Mouse (Mus musculus) heart, embryonic 14.5 days (tissue): ENCODE measurements around the gene Defb35. TPM values are rescaled to one million over a fixed set of nuclear protein-coding genes. Genes with fewer than 3 reads are reported as not detected.
"Not testable (repeated sequence)": the region's sequence is repeated elsewhere in the genome, so short reads cannot be mapped to it uniquely, and the experiment has no call there.

Source experiments
- ATAC-seq: fragments of 200-750 bp; cut with Nextera tagmentation; 2 replicates; pipeline ENCODE4 v1.8.0; 2017; ENCODE audit warnings: low read depth, moderate TSS enrichment; ENCODE audit not compliant: insufficient number of reproducible peaks, insufficient read depth, low FRiP score
- H3K27ac ChIP-seq, 2 experiments: fragments of 200-500 bp in 1 of 2; fragments of 300-500 bp in 1 of 2; sonication (generic) in 1 of 2; replicated peaks in 1 of 2; 2 replicates each; pipeline ENCODE4 v1.5.1; 2012 to 2014; ENCODE audit warnings: low read depth in 2 of 2, low read length in 2 of 2, control low read depth in 1 of 2, mild to moderate bottlenecking in 1 of 2, mixed read lengths in 1 of 2; ENCODE audit not compliant: control insufficient read depth in 1 of 2, insufficient read depth in 1 of 2
- H3K27me3 ChIP-seq: fragments of 300-500 bp; sonication (generic); 2 replicates; pipeline ENCODE4 v1.6.1; 2014; ENCODE audit warnings: mild to moderate bottlenecking, low read length, control low read depth; ENCODE audit not compliant: control insufficient read depth, insufficient read depth
- H3K36me3 ChIP-seq: fragments of 300-500 bp; sonication (generic); 2 replicates; pipeline ENCODE4 v1.6.1; 2014; ENCODE audit warnings: mild to moderate bottlenecking, control low read depth, low read length, mixed read lengths; ENCODE audit not compliant: control insufficient read depth, insufficient read depth
- H3K4me1 ChIP-seq, 2 experiments: fragments of 200-500 bp in 1 of 2; fragments of 300-500 bp in 1 of 2; sonication (generic) in 1 of 2; 2 replicates each; pipeline ENCODE4 v1.6.1; 2012 to 2014; ENCODE audit warnings: low read length in 2 of 2, control low read depth in 1 of 2, mixed read lengths in 1 of 2; ENCODE audit not compliant: control insufficient read depth in 2 of 2, insufficient read depth in 2 of 2
- H3K4me2 ChIP-seq: fragments of 300-500 bp; sonication (generic); 2 replicates; pipeline ENCODE4 v1.6.1; 2014; ENCODE audit warnings: mild to moderate bottlenecking, low read length
- H3K4me3 ChIP-seq, 2 experiments: fragments of 200-500 bp in 1 of 2; fragments of 300-500 bp in 1 of 2; sonication (generic) in 1 of 2; 2 replicates each; pipeline ENCODE4 v1.5.1; 2012 to 2014; ENCODE audit warnings: low read length in 2 of 2, mild to moderate bottlenecking in 2 of 2, control low read depth in 1 of 2, low read depth in 1 of 2, moderate library complexity in 1 of 2; ENCODE audit not compliant: control insufficient read depth in 1 of 2, insufficient read depth in 1 of 2
- H3K9ac ChIP-seq: fragments of 300-500 bp; sonication (generic); 2 replicates; pipeline ENCODE4 v1.6.1; 2014; ENCODE audit warnings: mild to moderate bottlenecking, low read length
- H3K9me3 ChIP-seq: fragments of 300-500 bp; sonication (generic); 2 replicates; pipeline ENCODE4 v1.6.1; 2016; ENCODE audit warnings: low read length, control low read depth; ENCODE audit not compliant: control insufficient read depth
- WGBS: fragments of 180-500 bp; shearing (Covaris S2); extraction: QIAGEN DNeasy Blood & Tissue Kit; methylation state at CpG from one replicate; pipeline ENCODE4 v1.1.7; 2014; 5-methylcytosine and 5-hydroxymethylcytosine counted together
- polyA plus RNA-seq: library from polyadenylated mRNA; unstranded; fragments of >200 nt; fragmentation: Nextera tagmentation; extraction: Ambion mirVana; gene quantifications from 2 replicates; pipeline ENCODE4 v1.2.1, GENCODE M21; 2014

Gene Defb35
- not detected in 2 replicates for polyA plus RNA-seq

GRCm38 (mm10) chr8:21938052-21938451 is at the start of gene Defb35:
Defb35 (plus strand) TSS chr8:21938352.
- not testable (repeated sequence) for H3K9ac ChIP-seq, H3K27ac ChIP-seq, H3K4me1 ChIP-seq, H3K4me2 ChIP-seq, H3K4me3 ChIP-seq, ATAC-seq, H3K9me3 ChIP-seq, H3K27me3 ChIP-seq, H3K36me3 ChIP-seq
- WGBS, result 79% methylated on average over 4 of the region's 4 CpGs

DNA sequence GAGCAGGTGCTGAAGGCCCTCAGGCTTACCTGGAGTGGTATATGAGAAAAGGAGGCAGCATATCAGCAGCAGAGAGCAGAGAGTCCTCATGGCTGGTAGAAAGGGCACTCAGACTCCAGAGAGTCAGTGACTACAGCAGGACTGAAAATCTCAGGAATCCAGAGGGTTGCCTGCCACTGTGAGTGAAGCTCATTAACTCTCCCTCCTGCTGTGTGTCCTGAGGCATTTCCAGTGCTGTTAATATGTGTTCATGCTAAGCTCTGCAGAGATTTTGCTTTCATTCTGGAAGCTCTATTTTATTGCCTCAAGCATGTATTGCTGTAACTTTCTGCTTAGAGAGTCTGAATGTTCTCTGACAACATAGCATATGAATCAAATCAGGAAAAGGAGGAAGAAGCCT is 31.9 kb upstream of the Defb35 start, which contains the start of gene Defb11:
Gene Defb11 (minus strand): TSS at position 123 of the 400 bp plus-strand sequence.
- H3K36me3 ChIP-seq, H3K9me3 ChIP-seq, H3K4me2 ChIP-seq, H3K9ac ChIP-seq, ATAC-seq, H3K4me3 ChIP-seq, H3K27me3 ChIP-seq, H3K4me1 ChIP-seq, H3K27ac ChIP-seq: not testable (repeated sequence)

DNA sequence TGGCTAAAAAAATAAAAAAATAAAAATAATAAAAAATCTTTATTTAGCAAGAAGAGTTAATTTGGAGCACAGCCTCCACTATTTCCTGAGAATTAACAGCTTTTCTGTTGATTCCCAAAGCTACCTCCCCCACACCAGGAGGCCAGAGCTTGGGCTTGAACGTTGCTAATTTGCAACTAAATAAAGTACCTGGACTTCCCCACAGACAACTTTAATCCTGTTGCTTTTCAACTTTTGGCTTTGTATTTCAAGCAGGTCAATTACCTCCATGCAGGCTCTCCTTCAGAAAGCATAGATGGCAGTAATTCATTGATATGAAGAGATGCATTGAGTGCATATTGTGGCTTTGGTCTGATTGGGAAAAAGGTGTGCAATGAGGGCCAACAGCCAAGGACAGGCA is 26.2 kb upstream of the Defb35 start:
- no peak overlapping the region for H3K9ac ChIP-seq
- no peak for ATAC-seq
- no peak overlapping the region for H3K4me2 ChIP-seq
- H3K27me3 ChIP-seq, result no peaks in the 10 kb centered on the region
- no peaks in the 10 kb centered on the region for H3K36me3 ChIP-seq
- no peaks in the 10 kb centered on the region for H3K4me1 ChIP-seq
- H3K9me3 ChIP-seq, result no peaks in the 10 kb centered on the region
- no peak overlapping the region for H3K27ac ChIP-seq
- 17% methylated on average over 1 of the region's 1 CpGs for WGBS
- H3K4me3 ChIP-seq, result no peak overlapping the region

GRCm38 (mm10) chr8:21912554-21912953 is 25.6 kb upstream of the Defb35 start:
- no peak for ATAC-seq
- Histone ChIP-seq H3K27me3 (no peaks in the 10 kb centered on the region), H3K27ac (no peak overlapping the region), H3K36me3 (no peaks in the 10 kb centered on the region), H3K4me3 (no peak overlapping the region), H3K4me1 (no peaks in the 10 kb centered on the region), H3K9ac (no peak overlapping the region), H3K4me2 (no peak overlapping the region), H3K9me3 (no peaks in the 10 kb centered on the region)
- 37% methylated on average over 2 of the region's 2 CpGs for WGBS

DNA sequence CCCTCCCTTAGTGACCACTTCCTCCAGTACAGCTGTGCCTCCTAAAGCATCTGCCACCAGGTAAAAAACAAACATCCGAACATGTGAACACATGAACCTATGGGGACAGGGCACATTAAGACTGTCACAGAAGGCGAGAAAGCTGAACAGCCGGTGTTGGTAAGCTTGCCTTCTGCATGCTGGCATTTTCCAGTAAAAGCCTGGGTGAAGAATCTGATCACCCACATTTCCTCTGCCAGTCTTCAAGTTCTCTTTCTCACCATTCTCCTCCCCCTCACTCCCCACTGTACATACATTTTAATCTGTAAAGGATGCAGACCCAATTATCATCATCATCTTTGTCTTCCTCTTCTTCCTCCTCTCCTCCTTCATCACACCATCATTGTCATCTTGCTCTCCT is 22.5 kb upstream of the Defb35 start:
- 73% methylated on average over 3 of the region's 3 CpGs for WGBS
- no peak overlapping the region for H3K27ac ChIP-seq

DNA sequence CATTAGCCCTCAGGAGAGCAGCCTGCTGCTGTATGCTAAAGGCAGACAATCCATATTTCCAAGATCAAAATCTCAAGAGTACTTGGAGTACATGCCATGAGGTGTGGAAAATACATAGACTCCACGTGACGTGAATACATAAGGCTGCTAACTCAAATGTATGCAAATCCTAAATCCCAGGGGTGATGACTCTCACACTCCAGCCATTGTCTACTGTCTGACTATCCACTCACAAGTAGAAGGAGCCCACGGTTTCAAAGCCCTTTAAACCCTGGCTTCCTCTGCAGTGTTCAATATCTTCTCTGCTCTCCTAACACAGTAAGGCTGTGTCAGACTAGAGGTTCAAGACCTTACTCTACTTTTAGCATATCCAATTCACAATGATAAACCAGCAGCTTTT is 7.4 kb upstream of the Defb35 start:
- H3K4me3 ChIP-seq, H3K4me2 ChIP-seq, H3K9ac ChIP-seq, H3K9me3 ChIP-seq, H3K4me1 ChIP-seq, ATAC-seq, H3K36me3 ChIP-seq, H3K27me3 ChIP-seq, H3K27ac ChIP-seq: not testable (repeated sequence)
- 74% methylated on average over 3 of the region's 3 CpGs for WGBS

More for the DNA sequence above, 22.5 kb upstream of the Defb35 start:
- Histone ChIP-seq H3K9me3 (no peaks in the 10 kb centered on the region), H3K27me3 (no peaks in the 10 kb centered on the region), H3K4me2 (no peak overlapping the region), H3K36me3 (no peaks in the 10 kb centered on the region), H3K4me3 (no peak overlapping the region), H3K9ac (no peak overlapping the region), H3K4me1 (no peaks in the 10 kb centered on the region)
- no peak for ATAC-seq

- Histone ChIP-seq H3K4me1 (no peaks in the 10 kb centered on the region), H3K36me3 (no peaks in the 10 kb centered on the region), H3K9me3 (no peaks in the 10 kb centered on the region), H3K9ac (no peak within 1 kb of the TSS), H3K4me3 (no peak within 1 kb of the TSS), H3K4me2 (no peak within 1 kb of the TSS), H3K27me3 (no peaks in the 10 kb centered on the region), H3K27ac (no peak within 1 kb of the TSS)
- no peak for ATAC-seq
- WGBS, result 85% methylated on average over 6 of the region's 6 CpGs
Measured at GRCm38 (mm10) chr8:21932610-21933009, 5.5 kb upstream of the Defb35 start, which contains the start of gene Defb15. Defb15 (minus strand) TSS chr8:21932710.

DNA sequence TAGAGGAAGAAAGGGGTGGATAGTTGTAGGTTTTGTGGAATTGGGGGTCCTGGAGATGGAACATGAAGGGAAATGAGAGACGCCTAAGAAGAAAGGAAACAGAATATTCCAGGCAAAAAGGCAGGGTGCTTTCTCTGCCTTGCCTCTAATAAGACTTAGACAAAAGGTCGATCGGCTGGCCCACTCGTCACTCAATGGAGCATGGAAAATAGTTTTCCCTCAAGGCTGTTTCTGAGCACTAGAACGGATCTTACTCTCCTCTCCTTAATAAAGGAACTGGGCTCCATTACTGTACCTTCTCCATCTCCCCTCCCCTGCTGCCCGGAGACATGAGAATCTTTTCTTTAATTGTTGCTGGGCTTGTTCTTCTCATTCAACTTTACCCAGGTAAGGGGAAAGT is 8.3 kb downstream of the Defb35 start, which contains the start of gene Defb13:
Gene Defb13 (plus strand): TSS at position 301 of the 400 bp plus-strand sequence.
- H3K9ac ChIP-seq, result no peak within 1 kb of the TSS
- no peak within 1 kb of the TSS for H3K4me2 ChIP-seq
- H3K36me3 ChIP-seq, result no peaks in the 10 kb centered on the region
- WGBS, result 77% methylated on average over 6 of the region's 6 CpGs
- no peaks in the 10 kb centered on the region for H3K9me3 ChIP-seq
- no peaks in the 10 kb centered on the region for H3K4me1 ChIP-seq
- H3K4me3 ChIP-seq, result no peak within 1 kb of the TSS
- no peak within 1 kb of the TSS for H3K27ac ChIP-seq
- ATAC-seq, result no peak
- H3K27me3 ChIP-seq, result no peaks in the 10 kb centered on the region
